Mouse (Mus musculus) forebrain, embryonic 12.5 days (tissue): ENCODE data around the gene Tmem171. TPM values are rescaled to one million over a fixed set of nuclear protein-coding genes. Genes with fewer than 3 reads are reported as not detected.

Source experiments
- polyA plus RNA-seq: library from polyadenylated mRNA; unstranded; fragments of >200 nt; fragmentation: Nextera tagmentation; extraction: Ambion mirVana; gene quantifications from 2 replicates; pipeline ENCODE4 v1.2.1, GENCODE M21; 2016

Gene Tmem171
- polyA plus RNA-seq, 1 experiment from 2014 or later: not detected

Other genes with a start within 250 kb of the Tmem171 start
- 0.93 and 1.4 TPM in 2 replicates for gene Gm10320, start 202.8 kb downstream of the Tmem171 start, polyA plus RNA-seq
- gene Tmem174, start 57.4 kb downstream of the Tmem171 start, polyA plus RNA-seq: not detected in 2 replicates
- 32.4 and 36.6 TPM in 2 replicates for gene Fcho2, start 120.6 kb upstream of the Tmem171 start, polyA plus RNA-seq
- gene Tnpo1, start 231.6 kb upstream of the Tmem171 start, polyA plus RNA-seq: 84.2 and 99.5 TPM in 2 replicates